Mouse (Mus musculus) ES-E14 (cell line): ENCODE results near the gene Znfx1. TPM values are rescaled to one million over a fixed set of nuclear protein-coding genes. Genes with fewer than 3 reads are reported as not detected.

Experiments
- DNase-seq: peaks from one replicate; pipeline ENCODE4 v3.0.0-alpha.2; 2013; ENCODE audit warnings: low read depth, low spot score
- H3K27ac ChIP-seq: 2 replicates; pipeline ENCODE4 v1.5.1; 2012; ENCODE audit warnings: low read depth, mild to moderate bottlenecking, low read length, moderate library complexity, mixed read lengths; ENCODE audit not compliant: poor library complexity, insufficient read depth, severe bottlenecking
- H3K36me3 ChIP-seq: 2 replicates; pipeline ENCODE4 v1.6.1; 2012; ENCODE audit warnings: mild to moderate bottlenecking, low read length, moderate library complexity, mixed read lengths; ENCODE audit not compliant: control insufficient read depth, poor library complexity, insufficient read depth, severe bottlenecking
- H3K4me1 ChIP-seq, 2 experiments: fragments of 150-350 bp in 1 of 2; sonication (generic) in 1 of 2; 2 replicates each; pipeline ENCODE4 v1.6.1; 2012; ENCODE audit warnings: low read length in 2 of 2, mild to moderate bottlenecking in 1 of 2, mixed read lengths in 1 of 2; ENCODE audit not compliant: control insufficient read depth in 2 of 2, insufficient read depth in 2 of 2, poor library complexity in 1 of 2
- H3K4me3 ChIP-seq, 2 experiments: fragments of 150-350 bp in 1 of 2; sonication (generic) in 1 of 2; 2 replicates each; pipeline ENCODE4 v1.5.1; 2012; ENCODE audit warnings: low read length in 2 of 2, low read depth in 1 of 2, mild to moderate bottlenecking in 1 of 2, mixed read lengths in 1 of 2; ENCODE audit not compliant: insufficient read depth in 1 of 2, poor library complexity in 1 of 2, severe bottlenecking in 1 of 2
- H3K9ac ChIP-seq: 2 replicates; pipeline ENCODE4 v1.6.1; 2012; ENCODE audit warnings: low read depth, mild to moderate bottlenecking, low read length, mixed read lengths; ENCODE audit not compliant: poor library complexity, insufficient read depth, severe bottlenecking
- H3K9me3 ChIP-seq: fragments of 150-350 bp; sonication (generic); 2 replicates; pipeline ENCODE4 v1.6.1; 2012; ENCODE audit warnings: low read depth, mild to moderate bottlenecking, low read length; ENCODE audit not compliant: control insufficient read depth, insufficient read depth
- CHD2 ChIP-seq: IDR thresholded peaks from 2 replicates; pipeline ENCODE4 v1.6.1; 2014; ENCODE audit warnings: mild to moderate bottlenecking, low read depth, low read length, inconsistent platforms
- HCFC1 ChIP-seq: IDR thresholded peaks from 2 replicates; pipeline ENCODE4 v1.6.1; 2012; ENCODE audit warnings: low read length, inconsistent platforms, borderline replicate concordance; ENCODE audit not compliant: insufficient read depth
- MAFK ChIP-seq: IDR thresholded peaks from 2 replicates; pipeline ENCODE4 v1.6.1; 2014; ENCODE audit warnings: mild to moderate bottlenecking, low read depth, low read length, inconsistent platforms; ENCODE audit not compliant: insufficient read depth
- ZC3H11A ChIP-seq: IDR thresholded peaks from 2 replicates; pipeline ENCODE4 v1.6.1; 2012; ENCODE audit warnings: low read depth, mild to moderate bottlenecking, inconsistent platforms, low read length, borderline replicate concordance
- ZNF384 ChIP-seq: IDR thresholded peaks from 2 replicates; pipeline ENCODE4 v1.6.1; 2012; ENCODE audit warnings: low read depth, low read length, inconsistent platforms
- in situ Hi-C, 2 experiments: fragments of 600-800 bp; cut with MboI; formaldehyde crosslinking; loops; one replicate each; pipeline ENCODE4 v1.15.1; 2025; ENCODE audit warnings: low sequenced_read_pairs in 2 of 2, inconsistent platforms in 1 of 2; ENCODE audit not compliant: unreplicated experiment in 2 of 2
- total RNA-seq: library from RNA; depleted of rRNA; stranded (reverse); fragments of 300-350 nt; gene quantifications from 2 replicates; pipeline ENCODE4 v1.2.3, GENCODE M21; 2012

Gene Znfx1
- total RNA-seq, 1 experiment: 15.3 TPM

DNA sequence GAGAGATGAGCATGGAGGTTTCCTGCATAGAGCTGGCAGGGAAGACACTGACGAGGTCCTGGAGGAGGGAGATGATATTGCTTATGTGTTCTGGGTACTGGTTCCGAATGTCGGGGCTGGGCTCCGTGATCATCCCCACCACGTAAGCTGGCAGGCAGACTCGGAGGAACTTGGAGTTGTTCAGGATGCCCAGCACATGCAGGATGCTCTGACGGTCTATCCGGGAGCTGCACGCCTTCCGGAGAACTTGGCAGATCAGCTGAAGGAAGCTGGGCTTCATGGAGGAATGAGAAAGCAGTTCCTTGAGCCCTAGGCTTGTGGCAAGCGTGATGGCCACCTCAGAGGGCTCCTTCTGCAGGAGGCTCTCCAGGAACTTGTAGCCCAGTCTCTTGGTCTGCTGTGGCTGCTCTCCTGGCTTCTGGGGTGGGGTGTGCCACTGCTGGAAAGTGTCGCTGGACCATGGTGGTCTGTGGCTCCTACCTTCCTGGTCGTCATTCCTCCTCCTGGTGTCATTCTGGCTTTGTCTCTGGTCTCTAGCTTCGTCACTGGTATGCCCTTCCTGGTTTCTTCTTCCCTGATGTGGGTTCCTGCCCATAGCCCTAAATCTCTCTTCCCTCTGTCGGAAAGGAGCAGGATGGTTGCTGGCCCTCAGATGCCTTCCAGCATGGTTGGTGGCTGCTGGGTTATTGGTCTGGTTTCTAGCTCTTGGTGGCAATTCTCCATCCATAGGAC, 6.4 kb downstream of the Znfx1 start:
- Histone ChIP-seq H3K9me3 (no peaks in the 10 kb centered on the region), H3K4me3 (no peak overlapping the region), H3K4me1 (peaks cover 10 to 13% of the 10 kb centered on the region in 2 experiments), H3K9ac (no peak overlapping the region), H3K36me3 (peaks cover 31% of the 10 kb centered on the region), H3K27ac (no peak overlapping the region)
- in situ Hi-C loops: no loop called here
- no peak for DNase-seq
- TF ChIP-seq MAFK (no peak), ZC3H11A (no peak), ZNF384 (no peak), HCFC1 (no peak), CHD2 (no peak)

GRCm38 (mm10) chr2:167055386-167055785, 7.4 kb downstream of the Znfx1 start:
- no peak overlapping the region for H3K4me3 ChIP-seq
- H3K27ac ChIP-seq: no peak overlapping the region
- no peak for DNase-seq
- H3K9me3 ChIP-seq: no peaks in the 10 kb centered on the region
- in situ Hi-C loops: no loop called here
- TF ChIP-seq ZNF384 (no peak), MAFK (no peak), HCFC1 (no peak), ZC3H11A (no peak), CHD2 (no peak)
- peaks cover 31% of the 10 kb centered on the region for H3K36me3 ChIP-seq
- H3K4me1 ChIP-seq: peaks cover 10 to 13% of the 10 kb centered on the region in 2 experiments
- H3K9ac ChIP-seq: no peak overlapping the region

DNA sequence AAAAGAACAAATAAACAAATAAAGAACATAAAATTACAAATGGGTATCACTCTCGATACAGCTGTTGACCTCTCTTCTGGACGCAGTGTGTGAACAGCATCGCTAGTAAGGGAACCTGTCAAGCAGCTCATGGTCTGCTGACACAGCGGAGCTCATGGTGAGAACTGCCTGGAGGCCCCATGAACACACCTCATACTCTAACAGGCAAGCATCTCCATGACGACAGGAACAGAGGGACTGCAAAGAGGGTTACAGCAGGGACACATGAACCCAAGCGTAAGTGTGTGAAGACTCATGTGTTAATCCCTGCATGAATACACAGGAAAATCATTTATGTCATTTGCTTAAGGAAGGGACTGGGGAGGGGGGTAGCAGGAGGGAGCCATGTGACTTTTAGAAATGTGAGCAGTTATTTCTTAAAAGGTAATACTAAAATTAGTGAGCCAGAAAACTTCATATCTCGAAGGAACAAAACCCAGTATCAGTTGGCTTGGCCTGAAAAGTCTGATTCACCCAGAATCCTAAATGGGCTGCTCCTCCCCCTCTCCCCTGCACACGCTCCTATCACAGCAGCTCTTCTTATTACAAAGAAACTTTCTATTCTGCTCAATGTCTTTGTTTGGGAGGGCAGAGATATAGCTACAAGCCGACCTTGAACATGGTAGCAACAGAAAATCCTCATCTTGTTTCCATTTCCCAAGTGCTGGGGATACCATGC, 9.5 kb downstream of the Znfx1 start:
- Histone ChIP-seq H3K4me1 (peaks cover 10 to 21% of the 10 kb centered on the region in 2 experiments; a peak in 3 of 4 replicates), H3K9ac (no peak overlapping the region), H3K4me3 (no peak overlapping the region), H3K9me3 (no peaks in the 10 kb centered on the region), H3K27ac (no peak overlapping the region; the same call in 1 of the 2 replicates), H3K36me3 (peaks cover 41% of the 10 kb centered on the region)
- TF ChIP-seq ZNF384 (0 out of 2 replicates have a peak, but pooled peaks have one; percentile 15), HCFC1 (no peak), MAFK (no peak), CHD2 (no peak), ZC3H11A (no peak)
- in situ Hi-C loops: no loop called here
- DNase-seq: no peak

DNA sequence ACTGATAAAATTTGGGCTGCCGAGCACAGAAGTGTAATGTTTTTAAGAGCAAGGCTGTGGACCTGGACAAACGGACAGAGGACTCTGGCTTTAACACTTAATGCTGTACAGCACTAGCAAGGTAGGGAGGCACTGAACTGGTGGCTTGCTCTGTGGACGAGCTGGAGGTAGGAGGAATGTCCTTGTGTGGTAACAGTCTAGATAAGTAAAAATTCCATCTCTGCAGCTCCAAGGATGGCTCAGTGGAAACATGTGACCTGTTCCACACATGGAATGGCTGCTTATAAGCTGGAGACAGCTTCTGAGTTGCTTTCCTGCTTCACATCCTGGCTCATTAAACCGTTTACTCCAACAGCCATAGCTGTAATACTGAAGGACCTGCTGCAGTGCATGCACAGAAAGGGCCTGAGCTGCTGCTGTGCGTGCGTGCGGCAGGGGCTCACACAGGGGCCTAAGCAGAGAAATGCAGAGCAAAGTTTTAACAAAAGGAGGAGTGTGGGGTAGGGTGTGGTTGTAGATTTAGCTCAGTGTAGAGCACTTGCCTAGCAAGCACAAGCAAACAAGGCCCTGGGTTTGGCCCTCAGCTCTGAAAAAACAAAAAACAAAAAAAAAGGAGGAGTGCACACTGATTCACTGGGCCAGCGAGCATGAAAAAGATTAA, 14.0 kb downstream of the Znfx1 start:
- Histone ChIP-seq H3K27ac (peak overlapping the region; percentile 46; the same call in 1 of the 2 replicates), H3K9me3 (no peaks in the 10 kb centered on the region), H3K9ac (peak overlapping the region; percentile 38), H3K4me1 (peaks cover 5 to 18% of the 10 kb centered on the region in 2 experiments; a peak in 3 of 4 replicates), H3K4me3 (peak overlapping the region; percentile 16 to 26; a peak in 3 of 4 replicates), H3K36me3 (peaks cover 36% of the 10 kb centered on the region)
- no peak for TF ChIP-seq CHD2
- in situ Hi-C loops: no loop called here
- no peak for DNase-seq
